Mouse (Mus musculus) erythroblast, embryonic 14.5 days (primary cell): Measurements from ENCODE around the gene Gltpd2.

Experiments
- GATA1 ChIP-seq: IDR thresholded peaks from 2 replicates; pipeline ENCODE4 v1.6.1; 2012; ENCODE audit warnings: low read length, inconsistent platforms, mixed read lengths
- TAL1 ChIP-seq: IDR thresholded peaks from 3 replicates; pipeline ENCODE4 v1.6.1; 2012; ENCODE audit warnings: low read length, inconsistent platforms, mixed read lengths

GRCm38 (mm10) chr11:70516352-70516751, 2.6 kb upstream of the Gltpd2 start:
- TF ChIP-seq GATA1 (no peak), TAL1 (no peak)
